Mouse (Mus musculus) liver, embryonic 14 days (tissue): ENCODE data around the gene Rasa2. TPM values are rescaled to one million over a fixed set of nuclear protein-coding genes. Genes with fewer than 3 reads are reported as not detected.

Experiments used
- polyA plus RNA-seq: library from polyadenylated mRNA; depleted of rRNA; stranded (reverse); fragments of >200 nt; gene quantifications from 2 replicates; pipeline ENCODE4 v1.2.3, GENCODE M21; 2012; rRNA removed

Gene Rasa2
- 0.89 and 1.0 TPM in 2 replicates for polyA plus RNA-seq

GRCm38 (mm10) chr9:96631389-96632072 lies at the start of gene Rasa2:
TSS of gene Rasa2 (minus strand) at chr9:96631617.

GRCm38 (mm10) chr9:96524972-96525506 lies 106.4 kb downstream of the Rasa2 start, which contains the start of gene Gm28729:
TSS of gene Gm28729 (minus strand) at chr9:96525264.

Other genes with a start within 250 kb of the Rasa2 start
- gene Rnf7, start 152.9 kb downstream of the Rasa2 start, polyA plus RNA-seq, result 68.3 and 74.8 TPM in 2 replicates
- gene Gm28729, start 106.4 kb downstream of the Rasa2 start, polyA plus RNA-seq, result 0.01 and 0.02 TPM in 2 replicates
- gene Zbtb38, start 121.2 kb upstream of the Rasa2 start, polyA plus RNA-seq, result 0.78 TPM in 2 replicates